In the genomic region with DNA sequence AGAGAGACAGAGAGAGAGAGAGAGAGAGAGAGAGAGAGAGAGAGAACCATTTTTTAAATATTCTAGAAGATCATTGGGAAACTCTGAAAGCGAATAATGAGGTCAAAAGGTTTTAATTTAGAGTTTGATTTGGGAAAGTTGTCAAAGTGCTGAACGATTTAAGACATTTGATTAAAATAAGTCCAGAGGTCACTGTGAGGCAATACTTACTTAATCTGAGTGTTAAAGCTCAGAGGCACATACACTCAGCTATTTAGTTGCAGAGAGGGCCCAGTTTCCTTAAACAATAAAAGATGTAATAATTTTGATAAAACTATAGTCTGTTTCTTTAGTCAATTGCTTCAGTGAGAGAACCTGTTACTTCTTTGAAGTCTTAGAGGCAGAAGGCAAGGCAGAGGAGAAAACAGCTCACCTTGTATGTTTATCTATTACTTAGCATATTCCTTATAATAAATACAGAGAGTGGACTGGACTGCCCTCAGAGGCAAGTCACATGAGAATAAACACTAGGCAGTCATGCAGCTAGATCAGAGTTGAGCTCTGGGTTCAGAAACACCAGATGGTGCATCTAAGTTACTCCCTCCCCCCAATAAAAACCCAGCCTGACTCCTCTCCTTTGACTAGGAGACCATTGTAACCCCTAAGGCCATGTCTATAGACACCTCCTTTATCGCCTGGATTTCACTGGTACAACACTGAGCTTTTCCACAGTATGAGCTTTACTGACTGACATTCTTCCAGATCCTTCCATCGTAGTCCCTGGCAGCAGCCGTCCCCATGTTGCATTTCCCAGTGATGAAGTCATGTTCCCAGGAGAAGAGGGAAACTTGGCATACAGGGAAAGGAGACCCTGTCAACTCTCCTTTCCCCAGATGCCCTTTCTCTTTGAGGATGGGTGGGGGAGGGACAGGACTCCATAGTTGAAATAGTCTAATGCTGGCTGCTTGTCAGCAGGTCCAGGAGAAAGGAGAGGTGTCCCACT, we compare ENCODE assay signal across 16 mouse cellular contexts. TPM values are rescaled to one million over a fixed set of nuclear protein-coding genes. Genes with fewer than 3 reads are reported as not detected.
DNase-seq lines count a peak whose midpoint lies in the region; ATAC-seq and TF ChIP-seq lines count a peak whose summit lies in the region.
"Had no signal": no experiment of that assay in that cellular context is flagged by ENCODE, and none has a peak within 500 bp of the region (broad histone marks: within the 10 kb centered on the region; RNA-seq: fewer than 3 reads in every experiment).

No protein-coding gene starts in this region.

- no peak for TF ChIP-seq POLR2A in heart, adult 2 months (IDR thresholded peaks at IDR 0.05; ENCODE audit: insufficient read depth, low read depth, low read length)

- H3K9ac ChIP-seq in heart, embryonic 14.5 days (ENCODE audit: low read length), result no peak overlapping the region
- no peak overlapping the region for H3K9ac ChIP-seq in heart, adult 2 months (ENCODE audit: low read depth, low read length)
- no peak overlapping the region for H3K9ac ChIP-seq in lung, postnatal 0 days (replicated peaks; ENCODE audit: low read depth)
- H3K9ac ChIP-seq in intestine, embryonic 14.5 days (ENCODE audit: low read length), result no peak overlapping the region
- H3K9ac ChIP-seq: embryonic facial prominence, embryonic 15.5 days; lung, embryonic 14.5 days; neural tube, embryonic 12.5 days had no signal

- no peaks in the 10 kb centered on the region for H3K9me3 ChIP-seq in heart, embryonic 14.5 days (ENCODE audit: control insufficient read depth, low read length)
- H3K9me3 ChIP-seq in lung, postnatal 0 days (ENCODE audit: low read length), result no peaks in the 10 kb centered on the region
- peaks cover under 1% of the 10 kb centered on the region; the same call in 1 of the 2 replicates for H3K9me3 ChIP-seq in intestine, embryonic 14.5 days (ENCODE audit: control insufficient read depth, low read length)
- H3K9me3 ChIP-seq: embryonic facial prominence, embryonic 15.5 days had no signal

- H3K36me3 ChIP-seq in heart, embryonic 14.5 days (ENCODE audit: control insufficient read depth, insufficient read depth, low read length), result no peaks in the 10 kb centered on the region
- H3K36me3 ChIP-seq in heart, adult 2 months (ENCODE audit: control insufficient read depth, insufficient read depth, low read length), result no peaks in the 10 kb centered on the region
- no peaks in the 10 kb centered on the region for H3K36me3 ChIP-seq in lung, postnatal 0 days (ENCODE audit: insufficient read depth, low read length)
- no peaks in the 10 kb centered on the region for H3K36me3 ChIP-seq in intestine, embryonic 14.5 days (ENCODE audit: control insufficient read depth, insufficient read depth, low read length)
- H3K36me3 ChIP-seq: embryonic facial prominence, embryonic 15.5 days; neural tube, embryonic 12.5 days had no signal

- no peaks in the 10 kb centered on the region for H3K27me3 ChIP-seq in heart, embryonic 14.5 days (ENCODE audit: control insufficient read depth, insufficient read depth, low read length)
- H3K27me3 ChIP-seq in heart, adult 2 months (ENCODE audit: control insufficient read depth, insufficient read depth, low read length), result no peaks in the 10 kb centered on the region
- H3K27me3 ChIP-seq in lung, postnatal 0 days (replicated peaks; ENCODE audit: insufficient read depth, low read length), result no peaks in the 10 kb centered on the region
- H3K27me3 ChIP-seq in intestine, embryonic 14.5 days (replicated peaks; ENCODE audit: control insufficient read depth, insufficient read depth, low read length), result no peaks in the 10 kb centered on the region
- H3K27me3 ChIP-seq: embryonic facial prominence, embryonic 15.5 days; neural tube, embryonic 12.5 days had no signal

- peak; percentile 54; the same call in 1 of the 2 replicates for ATAC-seq in heart, embryonic 14.5 days (ENCODE audit: insufficient number of reproducible peaks, insufficient read depth, low FRiP score, low read depth)
- ATAC-seq in lung, postnatal 0 days, result no peak
- no peak for ATAC-seq in intestine, embryonic 14.5 days (replicated peaks; ENCODE audit: low FRiP score, low TSS enrichment, low read depth)
- ATAC-seq: inflammation-experienced regulatory T-cells, adult 6 months had no signal

- no peak for TF ChIP-seq CTCF in heart, adult 2 months (IDR thresholded peaks at IDR 0.05)
- TF ChIP-seq CTCF in lung, postnatal 0 days (IDR thresholded peaks at IDR 0.05), result no peak

- WGBS in heart, embryonic 14.5 days, result 48% methylated on average over 5 of the region's 5 CpGs
- 52% methylated on average over 5 of the region's 5 CpGs for WGBS in heart, adult 2 months
- 55% methylated on average over 5 of the region's 5 CpGs for WGBS in lung, postnatal 0 days
- WGBS in intestine, embryonic 14.5 days, result 70% methylated on average over 5 of the region's 5 CpGs

- H3K4me3 ChIP-seq in heart, embryonic 14.5 days (ENCODE audit: control insufficient read depth in 1 of 2, insufficient read depth in 1 of 2, low read depth in 1 of 2, low read length in 2 of 2), result no peak overlapping the region
- no peak overlapping the region for H3K4me3 ChIP-seq in heart, adult 2 months
- H3K4me3 ChIP-seq in lung, postnatal 0 days (ENCODE audit: low read depth, low read length), result no peak overlapping the region
- H3K4me3 ChIP-seq in brown adipose tissue, adult 24 weeks (ENCODE audit: insufficient read depth, low read depth, low read length), result no peak overlapping the region
- H3K4me3 ChIP-seq in intestine, embryonic 14.5 days (ENCODE audit: low read depth, low read length), result no peak overlapping the region
- H3K4me3 ChIP-seq: embryonic facial prominence, embryonic 15.5 days; neural tube, embryonic 12.5 days had no signal

- H3K4me1 ChIP-seq in heart, embryonic 14.5 days (ENCODE audit: control insufficient read depth in 2 of 2, insufficient read depth in 2 of 2, low read length in 2 of 2), result peaks cover 12 to 18% of the 10 kb centered on the region in 2 experiments
- no peaks in the 10 kb centered on the region for H3K4me1 ChIP-seq in heart, adult 2 months (ENCODE audit: control insufficient read depth, insufficient read depth, low read length)
- no peaks in the 10 kb centered on the region for H3K4me1 ChIP-seq in lung, postnatal 0 days (ENCODE audit: insufficient read depth, low read depth, low read length)
- peaks cover 13% of the 10 kb centered on the region for H3K4me1 ChIP-seq in brown adipose tissue, adult 24 weeks (ENCODE audit: control insufficient read depth, insufficient read depth, insufficient read length, low read length)
- no peaks in the 10 kb centered on the region for H3K4me1 ChIP-seq in intestine, embryonic 14.5 days (replicated peaks; ENCODE audit: control insufficient read depth, insufficient read depth, low read length)
- H3K4me1 ChIP-seq: neural tube, embryonic 12.5 days had no signal

- no peak for DNase-seq in heart, adult 2 months
- DNase-seq in lung, postnatal 10 days, result peak; percentile 32
- no peak for DNase-seq in lung, postnatal 0 days (ENCODE audit: low spot score)
- DNase-seq in intestine, embryonic 14.5 days (ENCODE audit: low spot score), result peak; percentile 24
- DNase-seq in ovary, adult 18-20 months (ENCODE audit: low spot score), result no peak
- DNase-seq: cerebellum, postnatal 14 days; embryo, embryonic 11 days; layer of hippocampus, postnatal 36 days; liver; lung, embryonic 14.5 days; thymus, postnatal 25 days had no signal

- H3K79me2 ChIP-seq in heart, adult 2 months (replicated peaks; ENCODE audit: control insufficient read depth, insufficient read depth, low read length), result no peaks in the 10 kb centered on the region

- peak overlapping the region; percentile 22 to 35; a peak in 2 of 4 replicates for H3K27ac ChIP-seq in heart, embryonic 14.5 days (replicated peaks in 1 of 2; ENCODE audit: control insufficient read depth in 1 of 2, insufficient read depth in 1 of 2, low read depth in 2 of 2, low read length in 2 of 2)
- no peak overlapping the region for H3K27ac ChIP-seq in heart, adult 2 months
- no peak overlapping the region for H3K27ac ChIP-seq in lung, postnatal 0 days (ENCODE audit: low read length)
- peak overlapping the region; percentile 98 for H3K27ac ChIP-seq in brown adipose tissue, adult 24 weeks (replicated peaks; ENCODE audit: low read depth, low read length)
- no peak overlapping the region for H3K27ac ChIP-seq in intestine, embryonic 14.5 days (ENCODE audit: low read depth)
- H3K27ac ChIP-seq: embryonic facial prominence, embryonic 15.5 days; neural tube, embryonic 12.5 days had no signal

- H3K4me2 ChIP-seq in heart, embryonic 14.5 days (ENCODE audit: low read length), result no peak overlapping the region
- H3K4me2 ChIP-seq in lung, postnatal 0 days (replicated peaks; ENCODE audit: low read depth, low read length), result no peak overlapping the region
- H3K4me2 ChIP-seq in intestine, embryonic 14.5 days (ENCODE audit: low read length), result no peak overlapping the region
- H3K4me2 ChIP-seq: embryonic facial prominence, embryonic 15.5 days; lung, embryonic 14.5 days; neural tube, embryonic 12.5 days had no signal

- intact Hi-C loops in heart, adult 2 months (cut with DNase I), result no loop called here

- TF ChIP-seq EP300 in heart, adult 2 months (IDR thresholded peaks at IDR 0.05; ENCODE audit: insufficient read depth, low read depth, low read length), result no peak
- TF ChIP-seq EP300 in lung, postnatal 0 days (IDR thresholded peaks at IDR 0.05), result no peak

RNA-seq across cellular contexts. Expression of a gene that starts 44.2 kb away (rescaled TPM):
- 17.7 and 18.3 TPM in 2 replicates for polyA plus RNA-seq in heart, embryonic 14.5 days (2014; fragmentation: Nextera tagmentation; extraction: Ambion mirVana)
- 1 to 10 TPM; 3.9 to 4.0 TPM for total RNA-seq in heart, adult 2 months (2021)
- 5.0 and 6.6 TPM in 2 replicates for polyA plus RNA-seq in heart, adult 2 months (2012; rRNA removed)
- 6.5 TPM in 2 replicates for polyA plus RNA-seq in lung, postnatal 0 days (2015; fragmentation: Nextera tagmentation; extraction: Ambion mirVana)
- polyA plus RNA-seq in brown adipose tissue, adult 24 weeks (2012; ENCODE audit: insufficient read depth, insufficient read length, missing spikeins), result 66.9 and 95.9 TPM in 2 replicates
- 10.2 and 11.0 TPM in 2 replicates for polyA plus RNA-seq in intestine, embryonic 14.5 days (2014; fragmentation: Nextera tagmentation; extraction: Ambion mirVana)
- polyA plus RNA-seq: inflammation-experienced regulatory T-cells, adult 6 months had no signal

Comparison
In these comparisons a context has a peak if more than half of its experiments do, and no peak if none do; other contexts are left out.
1. H3K27ac ChIP-seq: peak in heart, embryonic 14.5 days (2 of 2) and brown adipose tissue, adult 24 weeks (single experiment); none in heart, adult 2 months (single experiment), lung, postnatal 0 days (single experiment) and intestine, embryonic 14.5 days (single experiment).
2. DNase-seq: peak in lung, postnatal 10 days (single experiment) and intestine, embryonic 14.5 days (single experiment); none in heart, adult 2 months (0 of 2), lung, postnatal 0 days (single experiment) and ovary, adult 18-20 months (single experiment).